Mouse (Mus musculus): ENCODE data around the gene Stat2. TPM values are rescaled to one million over a fixed set of nuclear protein-coding genes. Genes with fewer than 3 reads are reported as not detected.
"Not testable (repeated sequence)": the region's sequence is repeated elsewhere in the genome, so short reads cannot be mapped to it uniquely, and the experiment has no call there.

Gene Stat2
- polyA plus RNA-seq, 1 experiment from 2014 or later = 11.5 TPM

DNA sequence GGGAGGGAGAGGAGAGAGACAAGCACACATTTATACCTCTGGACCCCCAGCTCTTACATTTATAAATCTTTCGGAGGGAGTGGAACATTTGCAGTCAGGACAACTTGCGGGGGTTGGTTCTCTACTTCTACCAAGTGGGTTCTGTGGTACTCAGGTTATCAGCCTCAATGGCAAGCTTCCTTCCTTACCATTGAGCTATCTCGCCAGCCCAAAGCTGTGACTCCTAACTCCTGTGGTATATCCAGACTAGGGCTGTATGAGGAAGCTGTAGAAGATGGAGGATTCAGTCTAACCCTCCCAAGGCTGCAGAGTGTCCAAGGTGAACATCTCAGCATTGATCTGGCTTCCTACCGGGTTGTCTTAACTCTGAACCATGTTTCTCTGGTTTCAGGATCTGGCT, 31.2 kb upstream of the Stat2 start:
- peaks cover 24% of the 10 kb centered on the region for H3K4me1 ChIP-seq
- H3K36me3 ChIP-seq = peaks cover 81% of the 10 kb centered on the region
- WGBS = 88% methylated on average over 4 of the region's 4 CpGs
- H3K27ac ChIP-seq = no peak overlapping the region
- no peaks in the 10 kb centered on the region for H3K27me3 ChIP-seq (ENCODE audit: low read depth, poor library complexity, severe bottlenecking)
- no peaks in the 10 kb centered on the region for H3K9me3 ChIP-seq (replicated peaks)
- H3K4me3 ChIP-seq = no peak overlapping the region
- no peak for DNase-seq (ENCODE audit: low spot score)

DNA sequence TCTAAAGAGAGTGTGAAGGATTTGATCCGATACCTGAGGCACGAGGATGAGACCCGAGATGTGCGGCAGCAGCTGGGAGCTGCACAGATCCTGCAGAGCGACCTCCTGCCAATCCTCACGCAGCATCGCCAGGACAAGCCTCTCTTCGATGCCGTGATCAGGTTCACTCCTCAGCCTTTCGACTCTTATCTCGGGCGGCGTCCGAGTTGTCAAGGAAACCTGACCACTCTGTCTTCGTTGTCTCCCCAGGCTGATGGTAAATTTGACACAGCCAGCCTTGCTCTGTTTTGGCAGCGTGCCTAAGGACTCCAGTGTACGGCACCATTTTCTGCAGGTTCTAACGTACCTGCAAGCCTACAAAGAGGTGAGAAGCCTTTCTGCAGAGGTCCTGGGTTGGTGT, 30.2 kb upstream of the Stat2 start:
- H3K36me3 ChIP-seq = peaks cover 85% of the 10 kb centered on the region
- no peak overlapping the region for H3K4me3 ChIP-seq
- WGBS = 93% methylated on average over 18 of the region's 18 CpGs
- peaks cover 21% of the 10 kb centered on the region for H3K4me1 ChIP-seq
- no peak overlapping the region for H3K27ac ChIP-seq
- H3K27me3 ChIP-seq (ENCODE audit: low read depth, poor library complexity, severe bottlenecking) = no peaks in the 10 kb centered on the region
- no peak for DNase-seq (ENCODE audit: low spot score)
- H3K9me3 ChIP-seq (replicated peaks) = no peaks in the 10 kb centered on the region

DNA sequence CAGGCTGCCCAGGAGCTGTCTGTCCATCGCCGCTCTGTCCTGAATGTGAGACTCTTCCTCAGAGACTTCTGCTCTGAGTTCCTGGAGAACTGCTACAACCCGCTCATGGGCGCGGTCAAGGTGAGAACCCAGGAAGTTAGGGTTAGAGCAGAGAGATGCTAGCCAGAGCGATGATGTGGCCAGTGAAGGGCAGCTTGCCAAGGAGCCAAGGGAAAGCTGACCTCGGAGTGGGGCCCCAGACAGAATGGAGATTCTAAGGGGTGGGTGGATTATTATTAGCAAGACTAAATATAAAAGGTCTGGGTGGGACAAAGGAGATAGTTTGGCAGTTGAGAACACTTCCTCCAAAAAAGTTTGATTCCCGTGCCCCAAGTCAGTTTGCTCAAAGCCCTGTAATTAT, 27.1 kb upstream of the Stat2 start:
- no peak overlapping the region for H3K4me3 ChIP-seq
- WGBS = 96% methylated on average over 8 of the region's 8 CpGs
- H3K9me3 ChIP-seq (replicated peaks) = no peaks in the 10 kb centered on the region
- no peaks in the 10 kb centered on the region for H3K27me3 ChIP-seq (ENCODE audit: low read depth, poor library complexity, severe bottlenecking)
- H3K4me1 ChIP-seq = peaks cover under 1% of the 10 kb centered on the region; the same call in 1 of the 2 replicates
- H3K36me3 ChIP-seq = peaks cover 98% of the 10 kb centered on the region
- no peak overlapping the region for H3K27ac ChIP-seq
- DNase-seq (ENCODE audit: low spot score) = no peak

DNA sequence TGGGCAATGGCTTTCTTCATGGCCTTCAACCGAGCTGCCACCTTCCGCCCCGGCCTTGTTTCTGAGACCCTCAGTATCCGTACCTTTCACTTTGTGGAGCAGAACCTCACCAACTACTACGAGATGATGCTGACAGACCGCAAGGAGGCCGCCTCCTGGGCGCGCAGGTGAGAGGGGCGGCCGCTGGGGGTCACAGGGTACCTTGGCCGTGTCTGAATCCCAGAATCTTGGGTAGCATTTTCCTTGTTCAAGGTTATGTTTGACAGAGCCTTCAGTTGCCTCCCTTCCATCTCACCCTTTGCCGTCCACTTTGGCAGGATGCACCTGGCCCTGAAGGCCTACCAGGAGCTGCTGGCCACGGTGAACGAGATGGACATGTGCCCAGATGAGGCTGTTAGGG, 26.2 kb upstream of the Stat2 start:
- Histone ChIP-seq H3K4me3 (no peak overlapping the region), H3K27me3 (ENCODE audit: low read depth, poor library complexity, severe bottlenecking) (no peaks in the 10 kb centered on the region), H3K36me3 (peaks cover 100% of the 10 kb centered on the region), H3K4me1 (no peaks in the 10 kb centered on the region), H3K27ac (no peak overlapping the region), H3K9me3 (replicated peaks) (no peaks in the 10 kb centered on the region)
- WGBS = 97% methylated on average over 15 of the region's 15 CpGs
- no peak for DNase-seq (ENCODE audit: low spot score)

DNA sequence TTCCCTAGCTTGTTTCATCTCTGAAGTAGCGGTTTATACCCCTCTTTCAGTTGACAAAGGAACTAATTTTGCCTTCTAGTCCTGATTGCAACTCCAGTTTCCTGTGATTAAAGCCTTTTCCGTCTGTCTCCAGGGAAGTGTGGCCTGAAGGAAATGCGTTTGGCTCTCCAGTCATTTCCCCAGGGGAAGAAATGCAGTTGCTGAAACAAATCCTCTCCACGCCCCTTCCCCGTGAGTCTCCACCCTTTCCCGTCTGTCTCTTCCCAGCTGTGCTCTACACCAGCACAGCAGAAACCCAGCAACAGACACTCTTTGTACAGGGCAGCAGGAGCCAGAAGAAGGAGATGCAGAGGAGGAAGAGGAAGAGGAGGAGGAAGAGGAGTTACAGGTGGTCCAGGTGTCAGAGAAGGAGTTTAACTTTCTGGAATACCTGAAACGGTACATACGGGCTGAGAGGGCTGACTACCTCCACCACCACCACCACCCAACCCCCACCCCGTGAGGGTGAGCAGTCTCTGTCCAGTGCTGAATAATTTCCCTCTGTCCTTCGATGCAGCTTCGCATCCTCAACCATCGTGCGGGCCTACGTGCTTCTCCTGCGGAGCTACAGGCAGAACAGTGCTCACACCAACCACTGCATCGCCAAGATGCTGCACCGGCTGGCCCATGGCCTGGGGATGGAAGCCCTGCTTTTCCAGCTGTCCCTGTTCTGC, 23.2 kb upstream of the Stat2 start:
- DNase-seq (ENCODE audit: low spot score) = no peak
- peaks cover 100% of the 10 kb centered on the region for H3K36me3 ChIP-seq
- WGBS = 88% methylated on average over 17 of the region's 17 CpGs

GRCm38 (mm10) chr10:128250565-128250964, 19.8 kb upstream of the Stat2 start:
- WGBS = 94% methylated on average over 13 of the region's 13 CpGs
- no peaks in the 10 kb centered on the region for H3K27me3 ChIP-seq (ENCODE audit: low read depth, poor library complexity, severe bottlenecking)
- H3K9me3 ChIP-seq (replicated peaks) = no peaks in the 10 kb centered on the region
- no peak overlapping the region for H3K27ac ChIP-seq
- H3K4me3 ChIP-seq = no peak overlapping the region
- H3K36me3 ChIP-seq = peaks cover 91% of the 10 kb centered on the region
- DNase-seq (ENCODE audit: low spot score) = no peak
- no peaks in the 10 kb centered on the region for H3K4me1 ChIP-seq

More for the DNA sequence above, 23.2 kb upstream of the Stat2 start:
- Histone ChIP-seq H3K4me1 (no peaks in the 10 kb centered on the region), H3K27me3 (ENCODE audit: low read depth, poor library complexity, severe bottlenecking) (no peaks in the 10 kb centered on the region), H3K27ac (no peak overlapping the region), H3K9me3 (replicated peaks) (no peaks in the 10 kb centered on the region), H3K4me3 (no peak overlapping the region)

DNA sequence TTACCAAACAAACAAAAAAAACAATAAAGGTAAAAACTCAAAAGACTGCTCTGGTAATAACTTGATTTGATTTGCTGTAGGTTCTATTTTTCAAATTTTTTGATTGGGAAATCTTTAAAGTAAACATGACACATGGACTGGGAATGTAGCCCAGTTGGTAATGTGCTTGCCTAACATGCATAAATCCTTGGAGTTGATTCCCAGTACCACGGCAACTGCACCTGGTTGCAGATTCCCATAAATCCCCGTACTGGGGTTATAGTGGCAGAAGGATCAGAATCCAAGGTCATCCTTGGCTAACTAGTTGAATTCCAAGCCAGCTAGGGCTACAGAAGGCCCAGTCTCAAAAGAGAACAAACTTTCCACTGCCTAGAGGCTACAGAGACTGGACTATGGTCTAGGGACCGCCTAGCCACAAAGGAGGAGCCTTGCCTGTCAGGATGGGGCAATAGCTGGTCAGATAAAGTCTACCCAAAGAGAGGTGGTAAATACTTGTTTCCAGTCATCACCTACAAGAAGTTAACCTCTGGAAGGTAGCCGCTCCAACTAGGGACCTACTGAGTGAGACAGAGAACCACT, 16.6 kb upstream of the Stat2 start, which contains the start of gene Apon:
Gene Apon (plus strand): TSS at position 420 of the 579 bp plus-strand sequence.
- DNase-seq (ENCODE audit: low spot score) = no peak
- Histone ChIP-seq H3K4me3 (no peak within 1 kb of the TSS), H3K4me1 (no peaks in the 10 kb centered on the region), H3K9me3 (replicated peaks) (no peaks in the 10 kb centered on the region), H3K27me3 (ENCODE audit: low read depth, poor library complexity, severe bottlenecking) (no peaks in the 10 kb centered on the region), H3K36me3 (peaks cover 59% of the 10 kb centered on the region), H3K27ac (no peak within 1 kb of the TSS)
- WGBS = 96% methylated on average over 4 of the region's 4 CpGs

GRCm38 (mm10) chr10:128255925-128256324, 14.4 kb upstream of the Stat2 start:
- WGBS = 87% methylated on average over 8 of the region's 8 CpGs
- H3K9me3 ChIP-seq (replicated peaks) = no peaks in the 10 kb centered on the region
- H3K4me1 ChIP-seq = no peaks in the 10 kb centered on the region
- no peak overlapping the region for H3K27ac ChIP-seq
- no peak overlapping the region for H3K4me3 ChIP-seq
- peaks cover 37% of the 10 kb centered on the region for H3K36me3 ChIP-seq
- no peak for DNase-seq (ENCODE audit: low spot score)
- no peaks in the 10 kb centered on the region for H3K27me3 ChIP-seq (ENCODE audit: low read depth, poor library complexity, severe bottlenecking)

- no peaks in the 10 kb centered on the region for H3K9me3 ChIP-seq (replicated peaks)
- peaks cover 33% of the 10 kb centered on the region for H3K36me3 ChIP-seq
- no peaks in the 10 kb centered on the region for H3K4me1 ChIP-seq
- no peak overlapping the region for H3K4me3 ChIP-seq
- DNase-seq (ENCODE audit: low spot score) = no peak
- no peaks in the 10 kb centered on the region for H3K27me3 ChIP-seq (ENCODE audit: low read depth, poor library complexity, severe bottlenecking)
- WGBS = 81% methylated on average over 8 of the region's 8 CpGs
- H3K27ac ChIP-seq = no peak overlapping the region
Measured at GRCm38 (mm10) chr10:128256328-128256727, 14.0 kb upstream of the Stat2 start.

- DNase-seq (ENCODE audit: low spot score) = no peak
- Histone ChIP-seq H3K36me3 (peaks cover 11% of the 10 kb centered on the region), H3K4me3 (no peak overlapping the region), H3K9me3 (replicated peaks) (no peaks in the 10 kb centered on the region), H3K4me1 (no peaks in the 10 kb centered on the region), H3K27ac (no peak overlapping the region), H3K27me3 (ENCODE audit: low read depth, poor library complexity, severe bottlenecking) (no peaks in the 10 kb centered on the region)
- 91% methylated on average over 4 of the region's 4 CpGs for WGBS
Measured at GRCm38 (mm10) chr10:128258953-128259352, 11.4 kb upstream of the Stat2 start.

GRCm38 (mm10) chr10:128259946-128260345, 10.4 kb upstream of the Stat2 start:
- Histone ChIP-seq H3K27me3 (ENCODE audit: low read depth, poor library complexity, severe bottlenecking) (no peaks in the 10 kb centered on the region), H3K4me1 (no peaks in the 10 kb centered on the region), H3K27ac (no peak overlapping the region), H3K9me3 (replicated peaks) (no peaks in the 10 kb centered on the region), H3K36me3 (peaks cover 2% of the 10 kb centered on the region; the same call in 1 of the 2 replicates), H3K4me3 (no peak overlapping the region)
- WGBS = 89% methylated on average over 5 of the region's 5 CpGs
- no peak for DNase-seq (ENCODE audit: low spot score)

GRCm38 (mm10) chr10:128260376-128260775, 10.0 kb upstream of the Stat2 start:
- not testable (repeated sequence) for H3K36me3 ChIP-seq; H3K4me3 ChIP-seq; H3K27ac ChIP-seq; H3K27me3 ChIP-seq (ENCODE audit: low read depth, poor library complexity, severe bottlenecking); H3K9me3 ChIP-seq (replicated peaks); H3K4me1 ChIP-seq; DNase-seq (ENCODE audit: low spot score)
- 91% methylated on average over 7 of the region's 7 CpGs for WGBS

DNA sequence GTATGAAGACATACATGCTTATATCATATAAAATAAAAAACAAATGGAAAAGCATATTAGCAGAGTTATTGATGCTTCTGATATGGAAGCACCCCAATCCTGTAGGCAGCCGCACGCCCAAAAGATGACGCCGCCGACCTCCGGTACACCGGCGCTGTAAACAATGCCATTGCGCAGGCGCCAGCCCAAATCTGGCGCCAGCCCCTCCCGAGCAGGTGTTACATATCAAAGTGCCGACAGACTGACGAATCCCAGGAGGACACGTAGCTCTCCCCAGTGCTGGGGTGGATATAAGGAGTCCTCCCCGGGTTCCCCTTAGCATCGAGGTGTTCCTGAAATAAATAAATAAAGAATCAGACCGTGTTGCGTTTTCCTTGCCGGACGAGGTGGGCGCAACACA, 8.1 kb upstream of the Stat2 start:
- WGBS = 79% methylated on average over 22 of the region's 22 CpGs
- H3K4me1 ChIP-seq = no peaks in the 10 kb centered on the region
- no peak for DNase-seq (ENCODE audit: low spot score)

More for the DNA sequence above, 8.1 kb upstream of the Stat2 start:
- no peaks in the 10 kb centered on the region for H3K9me3 ChIP-seq (replicated peaks)
- no peak overlapping the region for H3K4me3 ChIP-seq
- no peak overlapping the region for H3K27ac ChIP-seq
- H3K27me3 ChIP-seq (ENCODE audit: low read depth, poor library complexity, severe bottlenecking) = no peaks in the 10 kb centered on the region
- no peaks in the 10 kb centered on the region for H3K36me3 ChIP-seq

Data from limb, embryonic 10.5 days (tissue).